Mouse (Mus musculus): ENCODE results near the gene Mynn. TPM values are rescaled to one million over a fixed set of nuclear protein-coding genes. Genes with fewer than 3 reads are reported as not detected.
"Not testable (repeated sequence)": the region's sequence is repeated elsewhere in the genome, so short reads cannot be mapped to it uniquely, and the experiment has no call there.

The Mynn gene
- polyA plus RNA-seq (2015; fragmentation: Nextera tagmentation; extraction: Ambion mirVana): 28.0 and 28.9 TPM in 2 replicates

DNA sequence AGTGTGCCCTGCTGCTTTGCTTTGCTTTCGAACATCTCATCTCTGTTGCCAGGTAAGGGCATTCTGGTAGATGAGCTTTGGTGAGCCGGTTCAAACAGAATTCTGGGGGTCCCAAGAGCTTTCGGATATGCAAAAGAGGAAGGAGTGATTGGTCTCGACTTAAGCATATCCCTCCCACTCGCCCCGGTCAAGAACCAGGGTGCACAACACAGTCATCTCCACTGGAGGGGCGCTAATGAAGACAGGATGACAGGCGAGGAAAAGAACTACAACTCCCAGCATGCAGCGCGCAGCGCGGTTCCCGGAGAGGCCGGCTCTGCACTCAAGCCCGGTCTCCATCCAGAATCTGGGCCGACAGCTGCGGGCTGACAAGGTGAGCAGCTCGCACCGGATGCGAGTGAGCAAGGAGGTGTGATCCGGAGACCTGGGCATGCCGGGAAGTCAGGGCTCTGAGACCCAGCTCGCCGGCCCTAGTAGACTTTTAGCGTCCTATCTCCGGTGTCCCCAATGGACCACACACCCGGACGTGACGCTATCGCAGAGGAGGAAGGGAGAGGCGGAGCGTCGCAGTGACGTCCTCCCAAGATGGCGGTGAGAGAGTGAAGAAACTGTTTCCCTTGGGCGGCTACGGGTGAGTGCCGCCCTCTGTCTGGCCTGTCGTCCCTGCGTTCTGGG, at the start of gene Mynn:
Gene Mynn, plus strand, starts transcription at position 1 of the 675 bp plus-strand sequence.
- under 1% methylated on average over 40 of the region's 40 CpGs for WGBS
- Histone ChIP-seq H3K4me3 (replicated peaks; ENCODE audit: low read length) (peak within 1 kb of the TSS; percentile 78), H3K9ac (ENCODE audit: low read length) (peak within 1 kb of the TSS; percentile 93), H3K27ac (ENCODE audit: low read length) (peak within 1 kb of the TSS; percentile 98), H3K4me1 (ENCODE audit: control insufficient read depth, insufficient read depth, low read length) (peaks cover 16% of the 10 kb centered on the region), H3K27me3 (ENCODE audit: control insufficient read depth, insufficient read depth, low read length) (no peaks in the 10 kb centered on the region), H3K4me2 (ENCODE audit: low read depth, low read length) (peak within 1 kb of the TSS; percentile 74), H3K9me3 (replicated peaks; ENCODE audit: control insufficient read depth, low read length) (no peaks in the 10 kb centered on the region), H3K36me3 (ENCODE audit: control insufficient read depth, insufficient read depth, low read length) (peaks cover 13% of the 10 kb centered on the region)
- peak; percentile 94 for ATAC-seq (ENCODE audit: insufficient read depth, low FRiP score)

DNA sequence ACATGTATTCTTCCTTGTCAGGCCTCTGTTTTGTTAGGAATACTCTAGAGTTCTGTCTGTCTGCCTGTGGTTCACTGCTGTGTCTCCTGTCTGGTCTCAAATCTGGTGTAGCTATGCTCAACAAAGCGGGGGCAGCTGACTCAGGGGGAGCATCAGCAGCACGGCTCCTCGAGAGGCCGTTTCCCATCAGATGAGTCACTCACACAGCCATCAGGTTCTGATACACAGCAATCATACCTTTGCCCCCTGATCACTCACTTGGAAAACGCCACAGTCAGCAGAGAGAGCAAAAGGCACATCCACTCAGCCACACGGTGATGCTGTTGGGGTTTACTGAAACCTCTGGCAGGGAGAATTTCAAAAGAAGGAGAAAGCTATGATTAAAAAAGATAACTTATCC, 48.1 kb upstream of the Mynn start:
- H3K27me3 ChIP-seq (ENCODE audit: control insufficient read depth, insufficient read depth, low read length): no peaks in the 10 kb centered on the region
- ATAC-seq (ENCODE audit: insufficient read depth, low FRiP score): no peak
- no peak overlapping the region for H3K4me3 ChIP-seq (replicated peaks; ENCODE audit: low read length)
- 73% methylated on average over 6 of the region's 6 CpGs for WGBS
- no peaks in the 10 kb centered on the region for H3K36me3 ChIP-seq (ENCODE audit: control insufficient read depth, insufficient read depth, low read length)
- no peaks in the 10 kb centered on the region for H3K9me3 ChIP-seq (replicated peaks; ENCODE audit: control insufficient read depth, low read length)
- no peak overlapping the region for H3K9ac ChIP-seq (ENCODE audit: low read length)
- H3K27ac ChIP-seq (ENCODE audit: low read length): no peak overlapping the region
- 0 out of 2 replicates have a peak, but pooled peaks cover 3% of the 10 kb centered on the region for H3K4me1 ChIP-seq (ENCODE audit: control insufficient read depth, insufficient read depth, low read length)
- H3K4me2 ChIP-seq (ENCODE audit: low read depth, low read length): no peak overlapping the region

DNA sequence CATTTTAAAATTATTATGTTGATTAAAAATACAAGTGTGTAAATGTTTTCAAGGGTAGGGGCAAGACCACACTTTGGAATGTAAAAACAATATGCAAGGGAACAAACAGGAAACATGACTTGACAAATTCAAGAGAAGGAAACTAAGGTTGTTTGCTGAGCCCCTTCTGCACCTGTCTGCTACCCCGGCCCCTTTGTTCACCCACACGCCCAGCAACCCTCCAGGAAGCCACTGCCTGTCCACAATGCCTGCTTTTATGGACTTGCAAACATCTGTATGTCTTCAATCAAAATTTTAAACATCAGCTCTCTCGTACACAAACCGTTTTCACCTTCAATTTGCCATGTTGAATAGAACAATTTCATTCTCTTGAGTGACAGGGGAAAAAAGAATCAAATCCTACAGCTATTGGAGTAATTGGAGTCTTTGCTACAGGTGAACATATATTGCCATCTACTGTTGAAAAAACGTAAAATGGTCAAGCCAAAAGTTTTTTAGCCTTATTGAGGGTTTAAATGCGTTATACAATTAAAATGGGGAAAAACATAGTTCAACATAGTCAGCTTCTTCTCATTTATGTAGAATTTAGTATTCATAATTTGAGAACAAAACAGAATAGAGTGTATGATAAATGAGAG, 41.1 kb upstream of the Mynn start:
- H3K4me1 ChIP-seq (ENCODE audit: control insufficient read depth, insufficient read depth, low read length): no peaks in the 10 kb centered on the region
- H3K4me3 ChIP-seq (replicated peaks; ENCODE audit: low read length): no peak overlapping the region
- H3K9me3 ChIP-seq (replicated peaks; ENCODE audit: control insufficient read depth, low read length): no peaks in the 10 kb centered on the region
- H3K27ac ChIP-seq (ENCODE audit: low read length): no peak overlapping the region
- H3K27me3 ChIP-seq (ENCODE audit: control insufficient read depth, insufficient read depth, low read length): no peaks in the 10 kb centered on the region
- 43% methylated on average over 6 of the region's 6 CpGs for WGBS
- no peak overlapping the region for H3K9ac ChIP-seq (ENCODE audit: low read length)
- H3K36me3 ChIP-seq (ENCODE audit: control insufficient read depth, insufficient read depth, low read length): no peaks in the 10 kb centered on the region
- H3K4me2 ChIP-seq (ENCODE audit: low read depth, low read length): no peak overlapping the region
- ATAC-seq (ENCODE audit: insufficient read depth, low FRiP score): no peak

DNA sequence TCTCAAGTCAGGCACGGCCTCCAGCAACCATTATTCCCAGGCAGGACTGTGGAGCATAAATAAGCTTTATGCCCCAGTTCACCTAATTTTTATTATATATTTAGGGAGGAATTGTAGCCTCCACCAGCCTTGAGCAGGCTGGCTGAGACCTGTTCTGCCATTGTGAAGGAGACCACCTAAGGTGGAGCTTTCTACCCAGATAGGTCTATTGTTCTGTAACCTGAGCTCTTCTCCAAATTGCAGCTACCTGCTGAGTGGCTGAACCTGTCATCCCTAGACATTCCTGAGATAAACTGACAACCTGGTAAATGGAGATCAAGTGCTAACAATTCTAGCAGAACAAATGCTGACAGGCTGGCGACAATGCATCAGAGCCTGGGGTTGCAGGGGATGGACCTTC, 35.5 kb upstream of the Mynn start:
- H3K4me2 ChIP-seq (ENCODE audit: low read depth, low read length); H3K27ac ChIP-seq (ENCODE audit: low read length); H3K9me3 ChIP-seq (replicated peaks; ENCODE audit: control insufficient read depth, low read length); ATAC-seq (ENCODE audit: insufficient read depth, low FRiP score); H3K4me1 ChIP-seq (ENCODE audit: control insufficient read depth, insufficient read depth, low read length); H3K4me3 ChIP-seq (replicated peaks; ENCODE audit: low read length); H3K36me3 ChIP-seq (ENCODE audit: control insufficient read depth, insufficient read depth, low read length); H3K9ac ChIP-seq (ENCODE audit: low read length); H3K27me3 ChIP-seq (ENCODE audit: control insufficient read depth, insufficient read depth, low read length): not testable (repeated sequence)
- WGBS: 60% methylated on average over 1 of the region's 2 CpGs

DNA sequence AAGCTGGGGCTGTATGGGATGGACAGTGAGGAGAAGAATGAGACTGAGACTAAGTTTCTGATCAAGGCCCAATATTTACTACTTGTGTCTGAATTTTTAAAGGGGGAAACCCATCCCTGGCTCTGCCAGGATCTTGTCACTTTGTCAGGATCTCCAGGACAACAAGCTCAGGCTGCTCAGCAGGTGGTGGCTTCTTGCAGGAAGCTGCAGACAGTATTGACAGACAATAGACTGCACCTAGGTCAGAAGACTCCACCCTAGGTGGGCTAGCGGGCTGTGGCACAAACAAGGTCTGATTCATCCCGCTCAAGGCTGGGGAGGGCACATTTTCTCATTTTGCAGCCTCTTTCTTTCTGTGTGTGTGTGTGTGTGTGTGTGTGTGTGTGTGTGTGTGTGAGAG, 28.3 kb upstream of the Mynn start:
- Histone ChIP-seq H3K4me2 (ENCODE audit: low read depth, low read length) (no peak overlapping the region), H3K4me3 (replicated peaks; ENCODE audit: low read length) (no peak overlapping the region), H3K9me3 (replicated peaks; ENCODE audit: control insufficient read depth, low read length) (no peaks in the 10 kb centered on the region), H3K9ac (ENCODE audit: low read length) (no peak overlapping the region), H3K36me3 (ENCODE audit: control insufficient read depth, insufficient read depth, low read length) (no peaks in the 10 kb centered on the region), H3K27me3 (ENCODE audit: control insufficient read depth, insufficient read depth, low read length) (no peaks in the 10 kb centered on the region), H3K27ac (ENCODE audit: low read length) (no peak overlapping the region), H3K4me1 (ENCODE audit: control insufficient read depth, insufficient read depth, low read length) (no peaks in the 10 kb centered on the region)
- WGBS: 19% methylated on average over 2 of the region's 2 CpGs
- no peak for ATAC-seq (ENCODE audit: insufficient read depth, low FRiP score)

DNA sequence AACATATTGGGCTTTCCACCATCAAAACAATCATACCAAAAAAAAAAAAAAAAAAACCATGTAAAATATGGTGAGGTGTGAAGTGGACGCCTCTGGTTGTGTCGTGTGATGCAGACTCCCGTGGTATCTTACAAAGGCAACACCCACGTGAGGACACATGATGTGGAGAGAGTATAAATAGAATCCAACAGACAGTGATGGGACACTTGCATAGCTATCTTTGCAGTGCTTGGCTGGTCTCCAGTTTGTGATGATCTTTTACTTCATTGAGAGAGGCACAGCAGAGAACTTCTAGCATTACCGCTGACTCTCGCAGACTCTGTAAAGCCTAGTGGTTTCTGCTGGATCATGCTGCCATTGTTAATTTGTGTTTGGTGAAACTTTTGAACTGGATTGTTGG, 13.0 kb upstream of the Mynn start:
- Histone ChIP-seq H3K27me3 (ENCODE audit: control insufficient read depth, insufficient read depth, low read length) (no peaks in the 10 kb centered on the region), H3K4me1 (ENCODE audit: control insufficient read depth, insufficient read depth, low read length) (no peaks in the 10 kb centered on the region), H3K27ac (ENCODE audit: low read length) (no peak overlapping the region), H3K4me3 (replicated peaks; ENCODE audit: low read length) (no peak overlapping the region), H3K9ac (ENCODE audit: low read length) (no peak overlapping the region), H3K9me3 (replicated peaks; ENCODE audit: control insufficient read depth, low read length) (no peaks in the 10 kb centered on the region), H3K4me2 (ENCODE audit: low read depth, low read length) (no peak overlapping the region), H3K36me3 (ENCODE audit: control insufficient read depth, insufficient read depth, low read length) (no peaks in the 10 kb centered on the region)
- ATAC-seq (ENCODE audit: insufficient read depth, low FRiP score): no peak
- 78% methylated on average over 6 of the region's 6 CpGs for WGBS

DNA sequence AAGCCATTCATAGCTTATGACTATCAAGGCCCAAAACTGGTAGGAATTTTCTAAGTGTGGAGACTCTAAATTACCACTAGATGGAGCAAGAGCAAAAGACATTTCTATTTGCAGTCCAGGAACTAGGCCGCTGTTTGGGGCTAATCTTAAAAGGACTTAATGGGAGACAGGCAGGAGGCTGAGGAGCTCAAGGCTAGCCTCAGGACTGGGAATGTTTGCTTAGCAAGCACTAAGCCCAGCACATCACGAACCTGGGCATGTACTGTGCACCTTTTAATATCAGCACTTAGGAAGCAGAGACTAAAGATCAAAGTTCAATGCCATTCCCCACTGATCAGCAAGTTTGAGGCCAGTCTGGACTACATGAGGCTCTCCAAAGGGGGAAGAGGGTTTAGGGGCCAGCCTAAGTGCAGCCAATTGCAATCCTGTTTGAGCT, 9.4 kb upstream of the Mynn start:
- Histone ChIP-seq H3K4me2 (ENCODE audit: low read depth, low read length) (no peak overlapping the region), H3K9me3 (replicated peaks; ENCODE audit: control insufficient read depth, low read length) (no peaks in the 10 kb centered on the region), H3K9ac (ENCODE audit: low read length) (no peak overlapping the region; the same call in 1 of the 2 replicates), H3K4me3 (replicated peaks; ENCODE audit: low read length) (no peak overlapping the region), H3K27ac (ENCODE audit: low read length) (no peak overlapping the region), H3K4me1 (ENCODE audit: control insufficient read depth, insufficient read depth, low read length) (no peaks in the 10 kb centered on the region; the same call in 1 of the 2 replicates), H3K27me3 (ENCODE audit: control insufficient read depth, insufficient read depth, low read length) (no peaks in the 10 kb centered on the region), H3K36me3 (ENCODE audit: control insufficient read depth, insufficient read depth, low read length) (no peaks in the 10 kb centered on the region)
- WGBS: 0% methylated on average over 2 of the region's 2 CpGs
- ATAC-seq (ENCODE audit: insufficient read depth, low FRiP score): peak; percentile 56

DNA sequence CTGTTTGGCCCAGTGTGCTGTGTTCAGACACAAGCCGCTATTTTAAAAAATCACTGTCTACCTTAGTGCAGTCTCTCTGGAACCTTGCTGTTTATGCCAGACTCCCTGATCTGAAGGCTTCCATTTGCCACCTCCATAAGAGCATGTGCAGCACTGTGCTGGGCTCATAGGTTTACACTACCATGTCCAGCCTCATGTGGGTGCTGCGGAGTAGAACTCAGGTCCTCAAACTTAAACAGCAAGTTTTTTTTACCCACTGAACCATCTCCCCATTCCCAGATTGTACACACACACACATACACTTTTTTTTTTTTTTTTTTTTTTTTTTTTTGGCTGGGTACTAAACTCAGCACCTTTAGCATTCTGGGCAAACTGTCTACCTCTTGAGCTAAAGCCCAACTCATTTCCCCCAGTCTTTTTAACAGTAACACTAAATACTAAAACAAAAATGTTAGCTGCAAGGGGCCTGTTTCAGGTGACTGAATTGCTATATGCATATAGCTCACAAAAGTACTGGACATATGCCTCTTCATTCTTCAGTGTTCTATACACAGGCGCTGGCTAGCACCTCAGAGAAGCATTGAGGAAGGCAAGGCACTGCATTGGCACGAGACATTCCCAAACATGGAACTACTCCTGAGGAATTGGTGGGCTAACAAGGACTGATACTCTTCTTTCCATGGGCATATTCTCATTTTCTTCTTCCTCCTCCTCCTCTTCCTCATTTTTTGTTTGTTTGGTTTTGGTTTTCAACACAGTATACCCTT, 8.0 kb upstream of the Mynn start:
- no peak overlapping the region for H3K4me2 ChIP-seq (ENCODE audit: low read depth, low read length)
- H3K9me3 ChIP-seq (replicated peaks; ENCODE audit: control insufficient read depth, low read length): no peaks in the 10 kb centered on the region
- 76% methylated on average over 4 of the region's 4 CpGs for WGBS
- no peaks in the 10 kb centered on the region for H3K36me3 ChIP-seq (ENCODE audit: control insufficient read depth, insufficient read depth, low read length)
- no peak for ATAC-seq (ENCODE audit: insufficient read depth, low FRiP score)
- H3K9ac ChIP-seq (ENCODE audit: low read length): no peak overlapping the region
- H3K4me1 ChIP-seq (ENCODE audit: control insufficient read depth, insufficient read depth, low read length): no peaks in the 10 kb centered on the region; the same call in 1 of the 2 replicates
- no peaks in the 10 kb centered on the region for H3K27me3 ChIP-seq (ENCODE audit: control insufficient read depth, insufficient read depth, low read length)
- no peak overlapping the region for H3K27ac ChIP-seq (ENCODE audit: low read length)
- H3K4me3 ChIP-seq (replicated peaks; ENCODE audit: low read length): no peak overlapping the region
